Mouse (Mus musculus) hematopoietic stem cell, adult 5-6 weeks (primary cell): ENCODE results near the gene Cep170b. TPM values are rescaled to one million over a fixed set of nuclear protein-coding genes. Genes with fewer than 3 reads are reported as not detected.
A peak's percentile ranks its signal among the peaks of the same experiment; 100 is the strongest.

ENCODE experiments used
- ATAC-seq, 2 experiments: fragments of 125-278 bp in 1 of 2; replicated peaks in 1 of 2; 2 replicates each; pipeline ENCODE4 v1.8.0; 2016 to 2017; ENCODE audit warnings: inconsistent platforms in 2 of 2, mild to moderate bottlenecking in 2 of 2, moderate number of reproducible peaks in 2 of 2, low read depth in 1 of 2, moderate TSS enrichment in 1 of 2; ENCODE audit not compliant: low FRiP score in 2 of 2, poor library complexity in 2 of 2, severe bottlenecking in 2 of 2, insufficient read depth in 1 of 2, low TSS enrichment in 1 of 2
- total RNA-seq: library from RNA; stranded (forward); fragments of 172-1452, 232-1000 nt; gene quantifications from 2 replicates; pipeline ENCODE4 v1.2.3, GENCODE M21; 2017

The Cep170b gene
- total RNA-seq, 1 experiment from 2014 or later = 7.4 TPM

GRCm38 (mm10) chr12:112746808-112747605 lies 26.8 kb downstream of the Cep170b start:
- ATAC-seq = peak; percentile 30 to 43; a peak in 3 of 4 replicates

- no peak for ATAC-seq
Measured at GRCm38 (mm10) chr12:112747606-112747970, 27.3 kb downstream of the Cep170b start.

- ATAC-seq = no peak
Measured at GRCm38 (mm10) chr12:112750976-112751375, 30.7 kb downstream of the Cep170b start.

- no peak; a peak in 1 of 4 replicates for ATAC-seq
Measured at GRCm38 (mm10) chr12:112752399-112752798, 32.1 kb downstream of the Cep170b start.

GRCm38 (mm10) chr12:112755900-112756299 lies 35.6 kb downstream of the Cep170b start:
- no peak for ATAC-seq

- no peak for ATAC-seq
Measured at GRCm38 (mm10) chr12:112757896-112758295, 37.6 kb downstream of the Cep170b start.

GRCm38 (mm10) chr12:112759471-112759870 lies 39.2 kb downstream of the Cep170b start:
- ATAC-seq = no peak

GRCm38 (mm10) chr12:112760154-112760926 lies 40.1 kb downstream of the Cep170b start, which contains the start of gene Pld4:
Gene Pld4 (plus strand): TSS chr12:112760655.
- peak; percentile 64 to 67 for ATAC-seq

- no peak for ATAC-seq
Measured at GRCm38 (mm10) chr12:112761411-112761810, 41.2 kb downstream of the Cep170b start.

- ATAC-seq = peak; percentile 79 to 86
Measured at GRCm38 (mm10) chr12:112762018-112762417, 41.8 kb downstream of the Cep170b start.

- ATAC-seq = no peak
Measured at GRCm38 (mm10) chr12:112763176-112763575, 42.9 kb downstream of the Cep170b start.

- ATAC-seq = no peak
Measured at GRCm38 (mm10) chr12:112764141-112764540, 43.9 kb downstream of the Cep170b start.

- no peak for ATAC-seq
Measured at GRCm38 (mm10) chr12:112764991-112765390, 44.7 kb downstream of the Cep170b start.

GRCm38 (mm10) chr12:112766586-112766985 lies 46.3 kb downstream of the Cep170b start:
- ATAC-seq = no peak

GRCm38 (mm10) chr12:112767036-112767890 lies 47.0 kb downstream of the Cep170b start:
- no peak for ATAC-seq

- ATAC-seq = no peak
Measured at GRCm38 (mm10) chr12:112768166-112768565, 47.9 kb downstream of the Cep170b start.

GRCm38 (mm10) chr12:112769031-112769430 lies 48.8 kb downstream of the Cep170b start:
- no peak for ATAC-seq
